Mouse (Mus musculus): Measurements from ENCODE around the gene Kcnk18.

GRCm38 (mm10) chr19:59173341-59174015, 45.5 kb upstream of the Kcnk18 start:
- no peak for TF ChIP-seq CTCF (IDR thresholded peaks at IDR 0.05; ENCODE audit: borderline replicate concordance, insufficient read depth, low read length)
- TF ChIP-seq POLR2A (IDR thresholded peaks at IDR 0.05; ENCODE audit: low read depth, low read length) = no peak
